Comparison of ENCODE assay signal across 13 mouse cellular contexts in genomic region chrX:71268972-71269371, GRCm38 (mm10). TPM values are rescaled to one million over a fixed set of nuclear protein-coding genes. Genes with fewer than 3 reads are reported as not detected.
A peak's percentile ranks its signal among the peaks of the same experiment; 100 is the strongest.
DNase-seq lines count a peak whose midpoint lies in the region; ATAC-seq and TF ChIP-seq lines count a peak whose summit lies in the region.
"Had no signal": no experiment of that assay in that cellular context is flagged by ENCODE, and none has a peak within 500 bp of the region (broad histone marks: within the 10 kb centered on the region; RNA-seq: fewer than 3 reads in every experiment).

No protein-coding gene starts in this region.

- peak; percentile 12 to 65 for DNase-seq in cerebellum, adult 2 months
- peak; percentile 4 to 9 for DNase-seq in layer of hippocampus, postnatal 36 days
- peak; percentile 23 for DNase-seq in right cerebral cortex, postnatal 25 days
- DNase-seq in heart, postnatal 25 days (ENCODE audit: low spot score): no peak
- DNase-seq in thymus, postnatal 25 days: no peak
- DNase-seq: adrenal gland, postnatal 36 days; heart, postnatal 14 days; kidney, adult 9 months had no signal

- ATAC-seq in frontal cortex, adult (ENCODE audit: low TSS enrichment): peak; percentile 98
- ATAC-seq in midbrain, embryonic 13.5 days: no peak
- ATAC-seq: forebrain, embryonic 13.5 days had no signal

- TF ChIP-seq CTCF in cerebellum, adult 2 months (IDR thresholded peaks at IDR 0.05; ENCODE audit: borderline replicate concordance, insufficient read depth, low read depth, low read length): no peak

- H3K4me1 ChIP-seq in cerebellum, adult 2 months (ENCODE audit: control insufficient read depth, insufficient read depth, low read length): no peaks in the 10 kb centered on the region
- no peaks in the 10 kb centered on the region for H3K4me1 ChIP-seq in midbrain, embryonic 13.5 days (replicated peaks)
- H3K4me1 ChIP-seq: forebrain, embryonic 13.5 days; limb, embryonic 10.5 days had no signal

- H3K27me3 ChIP-seq in cerebellum, adult 2 months (ENCODE audit: control insufficient read depth, insufficient read depth, low read length): no peaks in the 10 kb centered on the region
- no peaks in the 10 kb centered on the region for H3K27me3 ChIP-seq in midbrain, embryonic 13.5 days
- H3K27me3 ChIP-seq: CH12.LX; forebrain, embryonic 13.5 days had no signal

- H3K27ac ChIP-seq in cerebellum, adult 2 months (ENCODE audit: insufficient read depth, low read length): no peak overlapping the region
- H3K27ac ChIP-seq in midbrain, embryonic 13.5 days: no peak overlapping the region
- H3K27ac ChIP-seq: forebrain, embryonic 13.5 days; limb, embryonic 10.5 days had no signal

- no peak overlapping the region for H3K9ac ChIP-seq in midbrain, embryonic 13.5 days (replicated peaks)
- H3K9ac ChIP-seq: forebrain, embryonic 13.5 days had no signal

- no peaks in the 10 kb centered on the region for H3K36me3 ChIP-seq in midbrain, embryonic 13.5 days
- H3K36me3 ChIP-seq: limb, embryonic 10.5 days had no signal

- H3K4me3 ChIP-seq in cerebellum, adult 2 months (replicated peaks; ENCODE audit: insufficient read depth, low read depth, low read length): no peak overlapping the region
- no peak overlapping the region for H3K4me3 ChIP-seq in midbrain, embryonic 13.5 days (replicated peaks)
- H3K4me3 ChIP-seq: forebrain, embryonic 13.5 days; limb, embryonic 10.5 days had no signal

- intact Hi-C loops in heart, postnatal 25 days (cut with DNase I): no loop called here

- H3K4me2 ChIP-seq in midbrain, embryonic 13.5 days (replicated peaks): no peak overlapping the region
- H3K4me2 ChIP-seq: forebrain, embryonic 13.5 days had no signal

- no peak for TF ChIP-seq POLR2A in cerebellum, adult 2 months (IDR thresholded peaks at IDR 0.05; ENCODE audit: borderline replicate concordance, insufficient read depth, low read length)

- 20% methylated on average over 1 of the region's 1 CpGs for WGBS in cerebellum, adult 2 months
- WGBS in midbrain, embryonic 13.5 days: 69% methylated on average over 1 of the region's 1 CpGs

- no peaks in the 10 kb centered on the region for H3K9me3 ChIP-seq in midbrain, embryonic 13.5 days
- H3K9me3 ChIP-seq: forebrain, embryonic 13.5 days; limb, embryonic 10.5 days had no signal

RNA-seq across cellular contexts. Expression of gene Mtm1, which starts 58.4 kb away (rescaled TPM):
- 10.0 and 10.9 TPM in 2 replicates for polyA plus RNA-seq in cerebellum, adult 2 months (2012; rRNA removed)
- 1 to 10 TPM; 6.8 to 8.4 TPM for total RNA-seq in layer of hippocampus, postnatal 36 days (2021)
- polyA plus RNA-seq in midbrain, embryonic 13.5 days (2015; fragmentation: Nextera tagmentation; extraction: Ambion mirVana): 4.3 and 4.9 TPM in 2 replicates
- 10 to 100 TPM; 18.7 to 18.9 TPM for total RNA-seq in heart, postnatal 25 days (2021)

Comparison
In these comparisons a context has a peak if more than half of its experiments do, and no peak if none do; other contexts are left out.
1. DNase-seq: peak in cerebellum, adult 2 months (2 of 2), layer of hippocampus, postnatal 36 days (2 of 2) and right cerebral cortex, postnatal 25 days (single experiment); none in heart, postnatal 25 days (single experiment) and thymus, postnatal 25 days (single experiment).